Mouse (Mus musculus) kidney, embryonic 15.5 days (tissue): ENCODE data around the gene Cage1. TPM values are rescaled to one million over a fixed set of nuclear protein-coding genes. Genes with fewer than 3 reads are reported as not detected.

Experiments used
- ATAC-seq: fragments of 200-750 bp; cut with Nextera tagmentation; replicated peaks from 2 replicates; pipeline ENCODE4 v1.8.0; 2017; ENCODE audit warnings: moderate TSS enrichment; ENCODE audit not compliant: low FRiP score
- H3K27ac ChIP-seq: fragments of 300-500 bp; sonication (generic); 2 replicates; pipeline ENCODE4 v1.5.1; 2015; ENCODE audit warnings: mild to moderate bottlenecking, inconsistent platforms
- H3K27me3 ChIP-seq: fragments of 300-500 bp; sonication (generic); 2 replicates; pipeline ENCODE4 v1.6.1; 2015; ENCODE audit warnings: inconsistent platforms
- H3K36me3 ChIP-seq: fragments of 300-500 bp; sonication (generic); 2 replicates; pipeline ENCODE4 v1.6.1; 2015; ENCODE audit warnings: inconsistent platforms
- H3K4me1 ChIP-seq: fragments of 300-500 bp; sonication (generic); 2 replicates; pipeline ENCODE4 v1.6.1; 2015; ENCODE audit warnings: inconsistent platforms
- H3K4me2 ChIP-seq: fragments of 300-500 bp; sonication (generic); 2 replicates; pipeline ENCODE4 v1.6.1; 2015; ENCODE audit warnings: moderate library complexity, mild to moderate bottlenecking, inconsistent platforms
- H3K4me3 ChIP-seq: fragments of 300-500 bp; sonication (generic); replicated peaks from 2 replicates; pipeline ENCODE4 v1.5.1; 2015; ENCODE audit warnings: mild to moderate bottlenecking, inconsistent platforms
- H3K9ac ChIP-seq: fragments of 300-500 bp; sonication (generic); 2 replicates; pipeline ENCODE4 v1.6.1; 2015; ENCODE audit warnings: mild to moderate bottlenecking, inconsistent platforms
- H3K9me3 ChIP-seq: fragments of 300-500 bp; sonication (generic); replicated peaks from 2 replicates; pipeline ENCODE4 v1.6.1; 2016; ENCODE audit warnings: inconsistent platforms
- WGBS: fragments of 180-500 bp; shearing (Covaris S2); methylation state at CpG from one replicate; pipeline ENCODE4 v1.1.7; 2015; ENCODE audit warnings: mixed read lengths; 5-methylcytosine and 5-hydroxymethylcytosine counted together
- microRNA-seq: library from miRNA; unstranded; fragments of <30 nt; microRNA quantifications from one replicate; pipeline ENCODE4, GENCODE M21; 2016
- polyA plus RNA-seq: library from polyadenylated mRNA; unstranded; fragments of >200 nt; fragmentation: Nextera tagmentation; extraction: Ambion mirVana; gene quantifications from 2 replicates; pipeline ENCODE4 v1.2.1, GENCODE M21; 2015

The Cage1 gene
- polyA plus RNA-seq, 1 experiment from 2014 or later = 1.1 TPM

DNA sequence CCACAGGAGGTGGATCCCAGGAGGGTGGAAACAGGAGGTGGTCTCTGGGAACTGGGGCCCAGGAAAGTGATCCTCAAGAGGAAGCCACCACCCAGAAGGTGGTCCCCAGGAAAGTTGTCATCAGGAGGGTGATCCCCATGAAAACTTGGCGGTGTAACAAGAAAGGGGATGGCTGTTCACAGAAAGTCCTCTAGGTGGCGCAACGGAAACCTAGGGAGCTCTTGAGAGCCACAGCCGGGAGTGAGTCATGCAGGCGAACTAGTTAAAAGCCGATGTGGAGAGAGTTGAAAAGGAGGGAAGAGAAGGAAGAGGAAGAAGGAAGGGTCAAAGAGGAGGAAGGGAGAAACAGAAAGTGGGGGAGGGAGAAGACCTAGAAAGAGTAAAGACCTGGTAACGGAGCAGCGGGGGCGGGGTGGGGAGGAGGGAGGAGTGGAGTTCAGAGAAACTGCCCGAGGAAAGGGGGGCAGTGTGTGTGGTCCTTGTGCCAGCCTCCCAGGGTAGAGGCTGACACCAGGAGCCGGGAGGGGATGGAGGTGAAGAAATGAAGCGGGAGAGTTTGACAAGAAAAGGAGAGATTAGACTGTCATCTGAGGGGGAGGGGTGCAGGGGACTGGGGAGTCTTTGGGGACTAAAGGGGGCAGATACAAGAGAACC lies 73.4 kb downstream of the Cage1 start:
- Histone ChIP-seq H3K27me3 (no peaks in the 10 kb centered on the region), H3K4me3 (peak overlapping the region; percentile 42), H3K27ac (0 out of 2 replicates have a peak overlapping the region, but pooled peaks have one; percentile 90), H3K9ac (peak overlapping the region; percentile 33; the same call in 1 of the 2 replicates), H3K4me2 (peak overlapping the region; percentile 61), H3K36me3 (no peaks in the 10 kb centered on the region), H3K4me1 (peaks cover 50% of the 10 kb centered on the region), H3K9me3 (no peaks in the 10 kb centered on the region)
- 2% methylated on average over 12 of the region's 12 CpGs for WGBS
- ATAC-seq = 0 out of 2 replicates have a peak, but pooled peaks have one; percentile 11

DNA sequence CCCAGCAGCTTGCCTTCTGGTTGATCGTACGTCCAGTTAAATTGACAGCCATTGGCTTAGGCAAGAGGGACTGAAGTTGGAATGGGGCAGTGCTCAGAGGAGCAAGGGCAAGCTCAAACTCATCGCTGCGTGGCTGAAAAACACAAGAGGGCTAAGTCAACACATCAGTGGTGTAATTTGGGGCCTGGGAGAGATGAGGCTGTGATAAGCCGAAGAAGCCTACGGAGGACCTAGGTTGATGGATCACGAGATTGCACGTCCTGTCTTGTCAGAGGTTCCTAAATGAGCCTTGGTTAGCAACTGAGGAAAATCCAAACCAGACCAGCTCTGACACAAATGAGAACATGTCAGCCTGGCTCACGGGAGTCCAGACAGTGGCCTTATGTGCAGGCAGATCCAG lies 74.3 kb downstream of the Cage1 start:
- 87% methylated on average over 9 of the region's 9 CpGs for WGBS
- H3K36me3 ChIP-seq = no peaks in the 10 kb centered on the region

DNA sequence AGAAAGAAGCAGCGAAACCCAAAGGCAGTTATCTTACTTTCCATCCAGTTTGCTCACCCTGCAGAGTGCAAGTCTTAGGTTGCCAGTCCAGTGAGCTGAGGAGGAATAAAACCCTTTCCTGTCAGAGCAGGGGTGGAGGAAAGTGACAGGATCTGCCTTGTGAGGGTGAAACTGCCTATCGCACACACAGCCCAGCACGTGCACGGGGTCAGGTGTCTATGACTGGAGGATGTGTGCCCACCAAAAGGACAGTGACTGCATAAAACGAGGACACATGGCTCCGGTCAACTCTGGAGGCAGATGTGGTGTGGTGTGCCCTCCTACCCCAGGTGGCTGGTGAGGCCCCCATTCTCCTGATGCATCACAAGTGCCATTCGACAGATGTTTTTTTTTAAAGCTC lies 76.9 kb downstream of the Cage1 start:
- Histone ChIP-seq H3K4me3 (no peak overlapping the region), H3K27ac (0 out of 2 replicates have a peak overlapping the region, but pooled peaks have one; percentile 15), H3K36me3 (no peaks in the 10 kb centered on the region), H3K9ac (no peak overlapping the region), H3K9me3 (no peaks in the 10 kb centered on the region), H3K4me2 (no peak overlapping the region), H3K4me1 (peaks cover 15% of the 10 kb centered on the region), H3K27me3 (no peaks in the 10 kb centered on the region)
- WGBS = 52% methylated on average over 7 of the region's 7 CpGs
- peak; percentile 23; the same call in 1 of the 2 replicates for ATAC-seq

More for the DNA sequence above, 74.3 kb downstream of the Cage1 start:
- ATAC-seq = no peak
- peaks cover 41% of the 10 kb centered on the region for H3K4me1 ChIP-seq
- H3K27me3 ChIP-seq = no peaks in the 10 kb centered on the region
- no peak overlapping the region for H3K4me2 ChIP-seq
- no peaks in the 10 kb centered on the region for H3K9me3 ChIP-seq
- no peak overlapping the region for H3K27ac ChIP-seq
- no peak overlapping the region for H3K4me3 ChIP-seq
- no peak overlapping the region for H3K9ac ChIP-seq

GRCm38 (mm10) chr13:37959239-37959907 lies 77.5 kb downstream of the Cage1 start:
- no peak overlapping the region for H3K4me3 ChIP-seq

GRCm38 (mm10) chr13:37958498-37959238 lies 78.2 kb downstream of the Cage1 start:
- Histone ChIP-seq H3K27ac (no peak overlapping the region), H3K9ac (no peak overlapping the region), H3K36me3 (no peaks in the 10 kb centered on the region), H3K4me3 (no peak overlapping the region), H3K27me3 (no peaks in the 10 kb centered on the region), H3K4me1 (peaks cover 3% of the 10 kb centered on the region), H3K4me2 (no peak overlapping the region), H3K9me3 (no peaks in the 10 kb centered on the region)
- no peak for ATAC-seq
- 91% methylated on average over 18 of the region's 18 CpGs for WGBS

More at GRCm38 (mm10) chr13:37959239-37959907, 77.5 kb downstream of the Cage1 start:
- ATAC-seq = no peak
- Histone ChIP-seq H3K27me3 (no peaks in the 10 kb centered on the region), H3K27ac (0 out of 2 replicates have a peak overlapping the region, but pooled peaks have one; percentile 15), H3K4me1 (peaks cover 10% of the 10 kb centered on the region), H3K9me3 (no peaks in the 10 kb centered on the region), H3K36me3 (no peaks in the 10 kb centered on the region), H3K9ac (no peak overlapping the region), H3K4me2 (no peak overlapping the region)
- WGBS = 84% methylated on average over 15 of the region's 15 CpGs

Small RNA genes lying within 50 kb of the gene (microRNA-seq; reads per million reads assigned to microRNA genes)
- not detected for gene Gm27387

Other genes starting within 250 kb of the Cage1 start
- gene Ssr1, start 42.9 kb downstream of the Cage1 start, polyA plus RNA-seq = 129 and 142 TPM in 2 replicates
- gene Riok1, start 74 bp downstream of the Cage1 start, polyA plus RNA-seq = 54.7 and 59.9 TPM in 2 replicates
- gene Dsp, start 114.2 kb upstream of the Cage1 start, polyA plus RNA-seq = 5.1 TPM in 2 replicates
- 40.2 and 41.2 TPM in 2 replicates for gene Snrnp48, start 167.9 kb upstream of the Cage1 start, polyA plus RNA-seq